Mouse (Mus musculus): ENCODE data around the gene Med15.

Med15 gene

DNA sequence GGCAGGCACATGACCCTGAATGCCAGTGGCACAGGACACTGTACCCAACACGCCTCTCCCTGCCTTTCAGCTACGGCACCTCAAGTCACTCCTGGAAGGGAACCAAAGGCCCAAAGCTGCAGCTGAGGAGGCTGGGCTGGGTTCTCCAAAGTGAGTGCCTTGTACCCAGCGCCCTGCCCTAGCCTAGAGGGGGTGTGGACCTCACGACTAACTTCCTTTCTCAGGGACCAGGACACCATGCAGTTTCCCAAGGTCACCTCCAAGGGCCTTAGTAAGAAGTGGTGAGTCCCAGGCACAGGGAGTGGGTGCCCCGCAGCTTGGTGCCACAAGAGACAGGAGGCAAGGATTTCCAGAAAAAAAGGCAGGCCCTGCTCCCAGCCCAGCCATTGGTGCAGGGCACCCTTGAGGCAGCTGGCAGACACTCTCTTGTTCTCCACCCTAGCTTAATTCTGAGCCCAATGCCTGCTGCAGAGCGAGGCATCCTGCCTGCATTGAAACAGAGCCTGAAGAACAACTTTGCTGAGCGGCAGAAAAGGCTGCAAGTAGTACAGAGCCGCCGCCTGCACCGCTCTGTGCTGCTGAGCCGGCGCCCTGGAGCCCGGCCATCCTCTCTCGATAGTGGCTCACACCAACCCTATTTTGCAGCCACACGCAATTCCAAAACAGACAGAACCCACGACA lies 82.6 kb downstream of the Med15 start:
- DNase-seq (ENCODE audit: low spot score in 2 of 2), result no peak

DNA sequence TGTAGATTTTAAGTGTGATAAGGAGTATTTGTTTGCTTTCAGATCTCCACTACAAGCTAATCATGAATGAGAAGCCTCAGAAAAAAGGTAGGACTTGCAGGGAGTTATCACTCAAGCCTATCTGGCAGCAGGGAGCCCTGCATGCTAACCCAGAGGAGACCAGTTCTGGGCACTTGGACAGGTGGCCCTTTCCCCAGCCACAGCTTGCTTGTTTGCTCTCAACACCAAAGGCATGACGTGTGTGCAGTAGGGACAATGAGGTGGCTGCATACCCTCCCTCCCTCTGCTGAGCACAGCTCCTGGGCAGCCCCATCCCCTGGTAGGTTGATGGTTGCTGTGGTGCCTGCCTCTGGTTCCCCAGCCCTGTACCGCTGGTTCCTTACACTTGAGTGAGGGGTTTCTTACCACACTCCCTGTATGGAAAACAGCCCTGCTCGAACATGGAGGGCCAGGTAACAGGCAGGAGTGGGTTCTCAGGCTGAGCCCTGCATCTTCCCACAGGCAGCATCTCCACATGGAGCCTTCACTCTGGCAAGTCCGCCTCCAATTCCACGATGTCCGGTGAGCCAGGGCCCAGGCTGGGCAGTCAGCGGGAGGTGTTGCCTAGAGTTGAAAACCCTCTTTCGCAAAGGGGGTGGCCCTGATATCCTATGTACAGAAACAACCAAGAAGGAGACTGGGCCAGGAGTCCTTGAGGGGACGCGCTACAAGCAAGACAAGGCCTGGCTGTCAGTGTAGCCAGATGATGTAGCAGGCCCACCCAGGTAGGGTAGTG lies 84.9 kb downstream of the Med15 start:
- DNase-seq (ENCODE audit: low spot score in 2 of 2), result no peak

DNA sequence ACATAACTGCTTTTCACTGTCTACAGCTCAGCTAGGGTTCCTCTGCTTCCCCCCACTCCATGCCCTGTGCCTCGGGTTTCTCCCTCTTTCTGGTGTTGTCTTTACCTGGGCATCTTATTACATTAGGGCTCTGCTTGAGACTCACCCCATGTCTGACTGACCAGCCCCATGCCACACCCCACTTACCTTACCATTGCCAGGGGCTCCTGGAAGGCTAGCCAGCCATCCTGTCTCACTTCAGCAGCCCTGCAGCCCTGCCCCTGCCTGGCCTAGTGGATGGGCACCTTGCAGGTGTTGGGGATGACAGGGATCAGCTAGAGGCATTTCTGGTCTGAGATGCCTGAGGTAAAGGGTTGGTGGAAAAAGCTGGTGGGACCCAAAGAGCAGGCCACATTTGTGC lies 85.5 kb downstream of the Med15 start:
- DNase-seq (ENCODE audit: low spot score in 2 of 2), result no peak

GRCm38 (mm10) chr16:17646310-17647114 lies 86.2 kb downstream of the Med15 start, which contains the start of gene Ccdc74a:
Ccdc74a (plus strand) TSS chr16:17646470.
- peak; percentile 80 to 83 for DNase-seq (ENCODE audit: low spot score in 2 of 2)

- no peak for DNase-seq (ENCODE audit: low spot score in 2 of 2)
Measured at GRCm38 (mm10) chr16:17643437-17643990, 89.2 kb downstream of the Med15 start.

GRCm38 (mm10) chr16:17642311-17642710 lies 90.4 kb downstream of the Med15 start:
- DNase-seq (ENCODE audit: low spot score in 2 of 2), result no peak

GRCm38 (mm10) chr16:17641301-17641700 lies 91.4 kb downstream of the Med15 start:
- DNase-seq (ENCODE audit: low spot score in 2 of 2), result no peak

GRCm38 (mm10) chr16:17640706-17641105 lies 92.0 kb downstream of the Med15 start:
- DNase-seq (ENCODE audit: low spot score in 2 of 2), result no peak

DNA sequence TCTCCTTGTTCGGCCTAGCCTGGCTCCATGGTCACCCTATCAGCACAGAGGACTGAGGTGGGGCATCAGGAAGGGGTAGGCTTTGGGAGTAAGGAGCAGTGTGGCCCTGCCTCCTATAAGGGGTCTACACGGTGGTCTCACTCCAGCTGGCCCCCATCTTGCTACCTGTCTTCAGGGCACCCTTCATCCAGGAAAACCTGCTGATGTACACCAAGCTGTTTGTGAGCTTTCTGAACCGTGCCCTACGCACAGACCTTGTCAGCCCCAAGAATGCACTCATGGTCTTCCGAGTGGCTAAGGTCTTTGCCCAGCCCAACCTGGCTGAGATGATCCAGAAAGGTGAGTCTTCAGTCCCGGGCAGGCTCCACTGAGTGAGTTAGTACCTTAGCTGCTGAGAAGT lies 92.7 kb downstream of the Med15 start:
- DNase-seq (ENCODE audit: low spot score in 2 of 2), result no peak

- no peak for DNase-seq (ENCODE audit: low spot score in 2 of 2)
Measured at GRCm38 (mm10) chr16:17639081-17639480, 93.6 kb downstream of the Med15 start.

GRCm38 (mm10) chr16:17638036-17638628 lies 94.6 kb downstream of the Med15 start:
- DNase-seq (ENCODE audit: low spot score in 2 of 2), result no peak

DNA sequence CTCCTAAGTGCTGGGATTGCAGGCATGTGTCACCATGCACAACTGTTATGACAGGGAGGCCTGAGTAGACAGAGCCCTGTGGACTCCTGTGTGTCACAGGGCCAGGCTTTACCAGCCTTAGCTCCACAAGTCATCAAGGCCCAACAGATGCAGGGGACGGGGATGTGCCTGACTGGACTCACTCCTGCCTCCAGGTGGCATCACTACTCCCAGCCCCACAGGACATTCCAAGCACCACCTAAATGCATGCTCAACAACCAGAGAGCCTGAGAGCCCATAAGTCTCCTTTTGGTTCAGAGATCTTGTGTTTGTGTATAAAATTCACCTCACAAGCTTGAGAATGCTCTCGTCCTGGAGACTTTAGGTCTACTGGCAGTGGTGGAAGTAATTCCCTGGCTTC lies 95.1 kb downstream of the Med15 start:
- no peak for DNase-seq (ENCODE audit: low spot score in 2 of 2)

- DNase-seq (ENCODE audit: low spot score in 2 of 2), result no peak
Measured at GRCm38 (mm10) chr16:17636904-17637303, 95.8 kb downstream of the Med15 start.

GRCm38 (mm10) chr16:17633481-17634181 lies 99.1 kb downstream of the Med15 start:
- no peak for DNase-seq (ENCODE audit: low spot score in 2 of 2)

DNA sequence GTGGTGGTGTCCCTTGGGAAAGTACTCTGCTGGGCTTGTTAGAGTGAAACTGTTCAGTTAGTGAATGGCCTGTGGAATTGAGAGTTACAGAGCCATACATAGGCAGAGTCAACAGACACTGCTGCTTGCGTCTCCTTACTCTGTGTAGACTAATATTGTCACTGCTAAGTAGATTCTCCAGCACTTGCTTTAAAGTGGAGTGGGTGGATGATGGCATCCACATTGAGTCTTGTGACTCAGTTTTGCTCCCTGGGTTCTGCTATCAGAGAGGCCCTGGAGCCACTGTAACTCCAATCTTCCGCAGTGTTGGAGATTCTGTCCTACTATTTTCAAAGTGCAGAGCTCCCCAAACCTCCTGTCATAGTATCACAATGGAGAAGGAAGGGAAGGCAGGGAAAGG lies 100.1 kb downstream of the Med15 start:
- no peak for DNase-seq (ENCODE audit: low spot score in 2 of 2)

DNA sequence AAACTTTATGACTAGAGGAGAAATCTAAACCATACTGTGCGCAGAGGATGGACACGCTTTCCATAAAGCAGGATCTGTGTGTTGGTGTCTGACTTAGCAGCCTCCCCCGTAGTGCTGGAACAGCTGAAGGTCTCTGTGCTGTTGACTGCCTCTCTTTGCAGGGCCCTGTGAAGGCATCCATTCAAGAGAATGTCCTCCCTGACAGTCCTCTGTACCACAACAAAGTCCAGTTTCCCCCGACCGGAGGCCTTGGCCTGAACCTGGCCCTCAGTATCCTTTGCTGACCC lies 106.5 kb downstream of the Med15 start:
- no peak for DNase-seq (ENCODE audit: low spot score in 2 of 2)

DNA sequence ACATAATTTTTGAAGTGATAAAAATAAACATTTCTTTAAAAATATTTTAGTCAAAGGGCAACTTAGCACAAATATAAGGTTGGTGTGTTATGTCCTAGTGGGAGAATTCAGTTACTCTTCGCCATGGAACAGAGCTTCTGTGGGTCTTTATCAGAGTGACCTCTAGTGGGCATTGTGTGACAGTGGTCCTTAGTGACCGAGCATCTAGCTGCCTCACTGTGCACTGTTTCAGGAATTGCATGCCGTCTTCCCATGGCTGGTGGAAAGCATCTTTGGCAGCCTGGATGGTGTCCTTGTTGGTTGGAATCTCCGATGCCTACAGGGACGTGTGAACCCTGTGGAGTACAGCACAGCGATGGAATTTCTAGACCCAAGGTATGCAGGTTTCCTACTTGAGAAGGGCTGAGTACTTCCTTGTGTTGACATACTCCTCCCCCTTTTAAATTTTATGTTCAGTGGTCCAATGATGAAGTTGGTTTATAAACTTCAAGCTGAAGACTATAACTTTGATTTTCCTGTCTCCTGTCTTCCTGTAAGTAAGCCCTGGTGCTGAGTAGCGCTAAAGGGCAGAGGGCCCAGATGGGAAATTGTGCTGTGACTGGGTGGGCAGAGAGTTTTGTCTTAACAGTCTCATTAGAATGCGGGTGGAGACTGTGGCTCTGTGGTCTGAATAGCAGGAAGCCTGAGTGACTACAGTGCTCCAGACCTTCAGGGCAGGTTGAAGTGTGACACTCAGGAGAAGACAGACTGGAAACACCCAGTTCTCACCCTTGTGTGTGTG lies 107.0 kb downstream of the Med15 start:
- DNase-seq (ENCODE audit: low spot score in 2 of 2), result no peak

DNA sequence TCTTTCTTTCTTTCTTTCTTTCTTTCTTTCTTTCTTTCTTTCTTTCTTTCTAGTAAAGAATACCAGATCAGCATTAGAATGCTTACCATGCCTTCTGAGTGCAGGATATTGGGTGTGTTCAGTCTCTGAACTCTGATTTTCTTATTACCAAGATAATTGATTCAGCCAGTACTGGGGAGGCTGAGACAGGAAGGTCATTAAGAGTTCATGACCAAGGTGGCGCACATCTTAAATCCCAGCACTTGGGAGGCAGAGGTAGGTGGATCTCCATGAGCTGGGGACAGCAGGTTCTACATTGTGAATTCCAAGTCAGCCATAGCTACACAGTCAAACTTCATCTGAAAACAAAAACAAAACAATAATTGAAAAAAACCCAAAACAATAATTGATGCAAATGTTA lies 110.8 kb downstream of the Med15 start:
- no peak for DNase-seq (ENCODE audit: low spot score in 2 of 2)

DNA sequence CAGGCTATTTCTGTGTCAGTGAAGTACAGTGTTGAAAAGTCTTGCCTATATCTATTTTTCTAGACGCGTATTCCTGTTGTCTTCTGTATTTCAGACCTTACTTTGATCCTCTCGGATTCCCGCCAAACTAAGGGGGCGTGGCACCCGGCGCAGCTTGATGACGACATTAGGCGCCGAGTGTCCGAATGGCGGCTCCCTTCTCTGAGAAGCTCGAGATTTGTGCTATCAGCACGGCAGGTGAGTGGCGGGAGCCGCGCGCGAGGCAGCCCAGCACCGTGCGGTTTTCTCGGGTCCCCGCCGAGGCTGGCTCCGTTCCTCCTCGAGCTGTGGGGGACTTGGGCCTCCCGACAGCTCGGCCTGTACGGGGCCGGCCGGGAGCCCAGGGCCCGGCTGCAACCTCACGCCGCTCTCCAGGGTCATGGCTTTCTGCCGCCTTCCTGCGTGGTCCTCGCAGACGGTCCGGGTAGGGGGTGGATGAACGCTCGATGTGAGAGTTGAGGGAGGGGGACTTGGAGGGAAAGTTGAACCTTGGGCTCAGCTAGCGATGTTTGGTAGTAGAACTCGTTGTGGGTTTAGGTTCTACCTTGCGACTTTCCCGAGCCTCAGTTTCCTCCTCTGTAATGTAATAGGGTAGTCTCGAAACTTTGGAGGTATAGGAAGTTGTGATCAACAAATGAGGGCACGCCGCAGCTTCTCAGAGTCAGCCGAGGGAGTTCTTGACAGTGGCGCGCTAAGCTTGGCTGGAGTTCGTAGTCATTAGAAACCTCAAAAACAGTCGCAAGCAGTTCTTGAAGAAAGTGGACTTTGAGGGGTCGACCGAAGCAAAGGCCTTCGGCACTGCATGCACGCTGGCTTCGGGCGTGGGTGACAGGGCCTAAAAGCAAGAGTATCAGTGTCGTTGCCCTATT lies 113.2 kb downstream of the Med15 start, which contains the start of gene Smpd4:
Gene Smpd4 (plus strand): TSS at position 157 of the 908 bp plus-strand sequence.
- peak; percentile 89 to 91 for DNase-seq (ENCODE audit: low spot score in 2 of 2)
